Comparison of ENCODE assay signal across 8 mouse cellular contexts in the genomic region with DNA sequence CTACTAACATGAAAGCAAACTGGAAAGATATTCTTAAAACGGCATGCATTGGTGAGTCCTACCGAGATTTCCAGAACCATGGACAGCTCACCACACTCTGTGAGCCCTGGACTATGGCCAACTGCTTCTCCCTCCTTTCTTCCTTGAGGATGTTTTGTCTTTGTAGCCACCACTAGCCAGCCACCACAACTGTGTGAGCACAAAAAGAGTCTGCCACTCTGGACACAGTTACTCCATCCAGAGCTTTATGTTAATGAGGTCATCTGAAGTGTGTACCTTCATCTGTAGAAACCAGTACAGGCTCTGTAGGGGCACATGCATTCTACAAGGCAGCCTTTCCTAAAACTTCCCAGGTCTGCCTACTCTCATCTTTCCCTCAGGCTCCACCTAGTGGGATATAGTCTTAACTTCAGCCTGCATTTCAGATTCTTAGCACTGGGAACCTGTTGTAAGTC. TPM values are rescaled to one million over a fixed set of nuclear protein-coding genes. Genes with fewer than 3 reads are reported as not detected.
DNase-seq lines count a peak whose midpoint lies in the region; ATAC-seq and TF ChIP-seq lines count a peak whose summit lies in the region.

No protein-coding gene starts in this region.

- no peak overlapping the region for H3K4me2 ChIP-seq in myocyte (ENCODE audit: low read depth)

- H3K79me2 ChIP-seq in myocyte (ENCODE audit: control insufficient read depth, insufficient read depth): no peaks in the 10 kb centered on the region

- DNase-seq in right cerebral cortex, adult 18-20 months: peak; percentile 47
- no peak for DNase-seq in right cerebral cortex, postnatal 36 days (ENCODE audit: low spot score in 2 of 2)
- DNase-seq in forelimb bud, embryonic 11.5 days (ENCODE audit: low read depth, low spot score): peak; percentile 69
- peak; percentile 26 to 64 for DNase-seq in kidney, postnatal 36 days
- DNase-seq in MN1 (ENCODE audit: low spot score): no peak

- no peak overlapping the region for H3ac ChIP-seq in myocyte (ENCODE audit: control insufficient read depth, insufficient read length)

- TF ChIP-seq POLR2A in myocyte (IDR thresholded peaks at IDR 0.05; ENCODE audit: insufficient read length, low read depth): no peak

- ATAC-seq in cerebellum, adult (ENCODE audit: insufficient number of reproducible peaks, low FRiP score, low TSS enrichment): peak; percentile 69
- no peak for ATAC-seq in monocyte, adult 5-6 weeks (replicated peaks; ENCODE audit: insufficient number of reproducible peaks, low FRiP score, low TSS enrichment, poor library complexity, severe bottlenecking)

- H3K36me3 ChIP-seq in myocyte (ENCODE audit: control insufficient read depth, insufficient read depth): no peaks in the 10 kb centered on the region

- no peak overlapping the region for H3K4me3 ChIP-seq in myocyte

- H3K27me3 ChIP-seq in myocyte (ENCODE audit: control insufficient read depth, insufficient read depth, insufficient read length): no peaks in the 10 kb centered on the region

TF ChIP-seq in myocyte, 11 proteins besides CTCF, POLR2A, EP300 and RAD21:
- TF ChIP-seq POLR2AphosphoS2 (IDR thresholded peaks at IDR 0.05; ENCODE audit: insufficient read length, low read depth) (no peak), REST (IDR thresholded peaks at IDR 0.05; ENCODE audit: insufficient read depth, insufficient read length) (peak; percentile 83)

RNA-seq across cellular contexts. Expression of gene Speer4b, which starts 43.6 kb away (rescaled TPM):
- not detected for polyA plus RNA-seq in myocyte (2012; fragmentation: generic; extraction: Trizol)
- total RNA-seq in monocyte, adult 5-6 weeks (2017): not detected in 3 replicates

Comparison
In these comparisons a context has a peak if more than half of its experiments do, and no peak if none do; other contexts are left out.
1. DNase-seq: peak in right cerebral cortex, adult 18-20 months (single experiment), forelimb bud, embryonic 11.5 days (single experiment) and kidney, postnatal 36 days (2 of 2); none in right cerebral cortex, postnatal 36 days (0 of 2) and MN1 (single experiment).